ENCODE assay signal across 15 mouse cellular contexts in genomic region chr6:145390421-145390820, GRCm38 (mm10).
DNase-seq lines count a peak whose midpoint lies in the region; ATAC-seq lines count a peak whose summit lies in the region.
"Had no signal": no experiment of that assay in that cellular context is flagged by ENCODE, and none has a peak within 500 bp of the region (broad histone marks: within the 10 kb centered on the region; RNA-seq: fewer than 3 reads in every experiment).

No protein-coding gene starts in this region.

- H3K27me3 ChIP-seq in forebrain, embryonic 13.5 days, result no peaks in the 10 kb centered on the region
- no peaks in the 10 kb centered on the region for H3K27me3 ChIP-seq in forebrain, embryonic 11.5 days (ENCODE audit: control insufficient read depth, insufficient read depth, low read length)
- H3K27me3 ChIP-seq in hindbrain, embryonic 12.5 days, result no peaks in the 10 kb centered on the region
- H3K27me3 ChIP-seq in hindbrain, embryonic 14.5 days (ENCODE audit: control insufficient read depth, insufficient read depth, low read length), result no peaks in the 10 kb centered on the region
- H3K27me3 ChIP-seq in neural tube, embryonic 13.5 days, result no peaks in the 10 kb centered on the region
- no peaks in the 10 kb centered on the region for H3K27me3 ChIP-seq in neural tube, embryonic 15.5 days (replicated peaks)
- H3K27me3 ChIP-seq: midbrain, embryonic 12.5 days had no signal

- H3K4me1 ChIP-seq in forebrain, embryonic 13.5 days, result peaks cover 12% of the 10 kb centered on the region; the same call in 1 of the 2 replicates
- no peaks in the 10 kb centered on the region for H3K4me1 ChIP-seq in forebrain, embryonic 11.5 days (replicated peaks; ENCODE audit: control insufficient read depth, insufficient read depth, low read length)
- peaks cover 14% of the 10 kb centered on the region for H3K4me1 ChIP-seq in hindbrain, embryonic 12.5 days
- H3K4me1 ChIP-seq in hindbrain, embryonic 14.5 days (replicated peaks; ENCODE audit: control insufficient read depth, insufficient read depth, low read length), result peaks cover 8% of the 10 kb centered on the region; the same call in 1 of the 2 replicates
- peaks cover 10% of the 10 kb centered on the region for H3K4me1 ChIP-seq in neural tube, embryonic 13.5 days (replicated peaks)
- peaks cover 8% of the 10 kb centered on the region for H3K4me1 ChIP-seq in neural tube, embryonic 15.5 days

- ATAC-seq in forebrain, embryonic 13.5 days, result no peak
- ATAC-seq in forebrain, embryonic 11.5 days (replicated peaks; ENCODE audit: low FRiP score), result no peak
- no peak for ATAC-seq in hindbrain, embryonic 12.5 days (ENCODE audit: low FRiP score)
- no peak for ATAC-seq in hindbrain, embryonic 14.5 days (ENCODE audit: low FRiP score)
- ATAC-seq in neural tube, embryonic 13.5 days (ENCODE audit: low read depth), result no peak
- ATAC-seq in neural tube, embryonic 15.5 days (ENCODE audit: low FRiP score), result no peak

- no peaks in the 10 kb centered on the region for H3K36me3 ChIP-seq in forebrain, embryonic 13.5 days (ENCODE audit: poor library complexity, severe bottlenecking)
- no peaks in the 10 kb centered on the region for H3K36me3 ChIP-seq in forebrain, embryonic 11.5 days (ENCODE audit: control insufficient read depth, insufficient read depth, low read length)
- no peaks in the 10 kb centered on the region for H3K36me3 ChIP-seq in hindbrain, embryonic 12.5 days
- H3K36me3 ChIP-seq in hindbrain, embryonic 14.5 days (replicated peaks; ENCODE audit: control insufficient read depth, insufficient read depth), result no peaks in the 10 kb centered on the region
- H3K36me3 ChIP-seq in neural tube, embryonic 13.5 days, result no peaks in the 10 kb centered on the region
- H3K36me3 ChIP-seq in neural tube, embryonic 15.5 days, result no peaks in the 10 kb centered on the region
- H3K36me3 ChIP-seq: midbrain, embryonic 12.5 days had no signal

- H3K9ac ChIP-seq in forebrain, embryonic 13.5 days, result no peak overlapping the region
- no peak overlapping the region for H3K9ac ChIP-seq in forebrain, embryonic 11.5 days (ENCODE audit: low read length)
- H3K9ac ChIP-seq in hindbrain, embryonic 12.5 days, result no peak overlapping the region
- H3K9ac ChIP-seq in hindbrain, embryonic 14.5 days, result no peak overlapping the region
- no peak overlapping the region for H3K9ac ChIP-seq in neural tube, embryonic 13.5 days
- H3K9ac ChIP-seq in neural tube, embryonic 15.5 days (replicated peaks), result no peak overlapping the region
- H3K9ac ChIP-seq: liver, embryonic 14.5 days; midbrain, embryonic 12.5 days had no signal

- 69% methylated on average over 2 of the region's 2 CpGs for WGBS in forebrain, embryonic 13.5 days
- 66% methylated on average over 2 of the region's 2 CpGs for WGBS in forebrain, embryonic 11.5 days
- WGBS in hindbrain, embryonic 12.5 days, result 70% methylated on average over 2 of the region's 2 CpGs
- WGBS in hindbrain, embryonic 14.5 days, result 64% methylated on average over 2 of the region's 2 CpGs
- 84% methylated on average over 2 of the region's 2 CpGs for WGBS in neural tube, embryonic 13.5 days
- 80% methylated on average over 2 of the region's 2 CpGs for WGBS in neural tube, embryonic 15.5 days

- H3K27ac ChIP-seq in forebrain, embryonic 13.5 days, result peak overlapping the region; percentile 31; the same call in 1 of the 2 replicates
- H3K27ac ChIP-seq in forebrain, embryonic 11.5 days (ENCODE audit: low read depth, low read length), result no peak overlapping the region
- peak overlapping the region; percentile 30; the same call in 1 of the 2 replicates for H3K27ac ChIP-seq in hindbrain, embryonic 12.5 days
- no peak overlapping the region for H3K27ac ChIP-seq in hindbrain, embryonic 14.5 days
- H3K27ac ChIP-seq in neural tube, embryonic 13.5 days (replicated peaks), result peak overlapping the region; percentile 49; the same call in 1 of the 2 replicates
- no peak overlapping the region for H3K27ac ChIP-seq in neural tube, embryonic 15.5 days (replicated peaks)
- H3K27ac ChIP-seq: liver, embryonic 14.5 days; midbrain, embryonic 12.5 days had no signal

- DNase-seq in forebrain, embryonic 11.5 days (ENCODE audit: low spot score), result no peak
- no peak for DNase-seq in hindbrain, embryonic 14.5 days (ENCODE audit: low spot score)
- no peak for DNase-seq in liver
- DNase-seq in ovary, postnatal 10 days (ENCODE audit: low spot score), result no peak
- DNase-seq: adrenal gland, adult 8-10 months; cerebellum, adult 11-12 months; gastrocnemius, postnatal 36 days; kidney, postnatal 25 days; lung, postnatal 36 days had no signal

- H3K9me3 ChIP-seq in forebrain, embryonic 13.5 days (replicated peaks), result no peaks in the 10 kb centered on the region
- H3K9me3 ChIP-seq in forebrain, embryonic 11.5 days (ENCODE audit: control insufficient read depth, low read length), result no peaks in the 10 kb centered on the region
- H3K9me3 ChIP-seq in hindbrain, embryonic 12.5 days (replicated peaks), result no peaks in the 10 kb centered on the region
- no peaks in the 10 kb centered on the region for H3K9me3 ChIP-seq in hindbrain, embryonic 14.5 days (ENCODE audit: control insufficient read depth, low read length)
- no peaks in the 10 kb centered on the region for H3K9me3 ChIP-seq in neural tube, embryonic 13.5 days
- no peaks in the 10 kb centered on the region for H3K9me3 ChIP-seq in neural tube, embryonic 15.5 days (replicated peaks)
- H3K9me3 ChIP-seq: midbrain, embryonic 12.5 days had no signal

- H3K4me2 ChIP-seq in forebrain, embryonic 13.5 days, result no peak overlapping the region
- H3K4me2 ChIP-seq in forebrain, embryonic 11.5 days (ENCODE audit: low read depth, low read length, severe bottlenecking), result no peak overlapping the region
- H3K4me2 ChIP-seq in hindbrain, embryonic 12.5 days (replicated peaks), result no peak overlapping the region
- no peak overlapping the region for H3K4me2 ChIP-seq in hindbrain, embryonic 14.5 days (replicated peaks)
- no peak overlapping the region for H3K4me2 ChIP-seq in neural tube, embryonic 13.5 days
- H3K4me2 ChIP-seq in neural tube, embryonic 15.5 days, result no peak overlapping the region
- H3K4me2 ChIP-seq: midbrain, embryonic 12.5 days had no signal

- no peak overlapping the region for H3K4me3 ChIP-seq in forebrain, embryonic 13.5 days
- H3K4me3 ChIP-seq in forebrain, embryonic 11.5 days (ENCODE audit: low read depth, low read length), result no peak overlapping the region
- H3K4me3 ChIP-seq in hindbrain, embryonic 12.5 days, result no peak overlapping the region
- no peak overlapping the region for H3K4me3 ChIP-seq in hindbrain, embryonic 14.5 days (replicated peaks; ENCODE audit: low read length)
- no peak overlapping the region for H3K4me3 ChIP-seq in neural tube, embryonic 13.5 days
- H3K4me3 ChIP-seq in neural tube, embryonic 15.5 days (replicated peaks), result no peak overlapping the region
- H3K4me3 ChIP-seq: midbrain, embryonic 12.5 days had no signal

Comparison
In these comparisons a context has a peak if more than half of its experiments do, and no peak if none do; other contexts are left out.
1. H3K27ac ChIP-seq: peak in forebrain, embryonic 13.5 days (single experiment), hindbrain, embryonic 12.5 days (single experiment) and neural tube, embryonic 13.5 days (single experiment); none in forebrain, embryonic 11.5 days (single experiment), hindbrain, embryonic 14.5 days (single experiment) and neural tube, embryonic 15.5 days (single experiment).